Mouse (Mus musculus) natural killer cell, adult 2 months (primary cell): Measurements from ENCODE around the gene Zfp280c.

Experiments
- DNase-seq, 2 experiments: peaks; one replicate each; pipeline ENCODE4 v3.0.0; 2022; ENCODE audit warnings: low spot score in 2 of 2

Zfp280c gene

DNA sequence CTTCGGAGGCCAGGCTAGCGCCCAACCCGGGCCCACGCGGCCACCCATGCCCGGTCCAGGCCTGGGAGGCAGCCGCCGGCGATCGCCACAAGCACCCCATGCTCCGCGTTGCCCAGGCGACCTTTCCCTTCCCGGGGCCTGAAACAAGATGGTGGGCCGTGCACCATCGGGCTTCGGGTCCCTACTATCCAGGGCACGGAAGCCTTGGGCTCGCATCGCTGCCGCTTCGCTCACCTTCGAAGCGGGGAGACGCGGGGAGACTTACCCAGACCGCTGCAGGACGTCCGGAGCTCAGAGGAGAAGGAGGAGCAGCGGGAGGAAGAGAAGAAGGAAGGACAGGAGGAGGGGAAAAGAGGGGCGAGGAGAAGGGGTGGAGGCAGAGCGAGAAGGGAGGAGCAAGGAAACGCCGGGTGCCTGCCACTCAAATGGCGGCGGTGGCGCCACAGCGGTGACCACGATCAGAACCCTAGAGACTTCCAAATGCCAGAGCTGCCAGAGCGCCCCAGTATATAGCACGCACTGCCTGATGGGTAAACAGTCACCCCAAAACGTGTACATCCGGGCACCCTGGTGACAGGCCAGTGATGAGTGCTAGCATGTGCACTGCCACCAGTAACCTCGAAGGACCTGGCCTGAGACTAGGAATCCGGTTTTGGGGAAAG, at the start of gene Zfp280c:
Gene Zfp280c (minus strand): TSS at position 406 of the 662 bp plus-strand sequence.
- DNase-seq = peak; percentile 57 to 63

DNA sequence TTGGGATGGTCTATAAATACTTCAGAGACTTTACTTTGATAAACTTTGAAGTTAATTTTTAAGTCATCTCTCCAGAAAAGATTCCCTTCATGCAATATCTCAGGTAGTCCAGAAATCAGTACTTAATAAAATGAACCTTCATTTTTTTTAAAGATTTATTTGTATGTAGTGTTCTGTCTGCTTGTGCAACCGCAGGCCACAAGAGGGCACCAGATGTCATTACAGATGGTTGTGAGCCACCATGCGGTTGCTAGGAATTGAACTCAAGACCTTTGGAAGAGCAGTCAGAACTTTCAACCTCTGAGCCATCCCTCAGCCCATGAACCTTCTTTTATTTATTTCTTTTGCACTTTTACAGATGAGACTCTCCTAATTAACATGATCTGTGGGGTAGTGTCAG, 42.7 kb upstream of the Zfp280c start:
- no peak for DNase-seq

DNA sequence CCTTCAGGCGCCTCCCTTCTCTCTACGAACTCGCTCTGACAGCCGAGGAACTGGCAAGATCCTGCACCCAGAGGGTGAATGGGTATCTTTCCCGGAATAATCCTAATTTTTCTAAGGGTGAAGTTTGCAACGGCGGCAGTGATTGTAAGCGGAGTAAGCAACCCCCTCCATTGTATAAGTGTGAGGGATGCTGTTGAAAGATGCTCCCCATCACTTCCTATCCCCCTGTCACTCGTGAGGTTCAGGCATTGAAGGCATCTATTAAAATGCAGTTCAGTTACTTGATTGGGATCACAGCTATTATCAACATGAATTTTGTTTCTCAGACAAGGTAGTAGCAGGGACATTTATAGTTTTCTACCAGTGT, 29.7 kb upstream of the Zfp280c start:
- DNase-seq = no peak

DNA sequence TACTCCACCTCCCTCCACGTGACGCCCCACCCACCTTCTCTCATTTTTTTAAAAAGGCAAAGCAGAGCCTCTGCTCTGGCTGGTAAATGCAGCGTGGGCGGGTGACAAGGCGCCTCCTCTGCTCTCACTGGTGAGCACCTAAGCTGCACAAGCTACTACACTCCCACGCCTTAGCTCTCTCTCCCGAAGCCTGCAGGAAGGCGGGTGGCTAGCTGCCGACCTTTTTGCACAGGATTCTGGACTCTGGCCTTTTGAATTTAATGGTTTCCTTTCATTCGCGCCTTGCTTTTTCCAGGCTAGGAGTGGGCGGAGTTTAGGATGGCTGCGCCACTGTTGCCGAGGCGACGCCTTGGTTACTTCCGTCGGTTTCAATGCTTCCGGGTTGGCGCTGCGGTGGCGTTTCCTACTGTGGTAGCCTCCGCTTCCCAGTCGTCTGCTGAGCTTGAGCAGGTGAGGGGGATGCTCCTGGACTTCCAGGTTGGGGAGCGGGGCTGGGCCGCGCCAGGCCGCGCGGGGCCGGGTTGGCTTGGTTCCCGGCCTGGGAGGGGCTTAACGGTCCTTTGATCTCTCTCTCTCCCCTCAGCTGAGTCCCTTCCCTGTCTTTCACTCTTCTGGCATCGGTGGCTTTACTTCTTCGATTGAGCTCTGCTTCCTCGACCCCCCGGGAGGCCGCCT, 29.2 kb upstream of the Zfp280c start, which contains the start of gene Slc25a14:
Gene Slc25a14 (plus strand): TSS at position 35 of the 675 bp plus-strand sequence.
- peak; percentile 58 to 63 for DNase-seq

DNA sequence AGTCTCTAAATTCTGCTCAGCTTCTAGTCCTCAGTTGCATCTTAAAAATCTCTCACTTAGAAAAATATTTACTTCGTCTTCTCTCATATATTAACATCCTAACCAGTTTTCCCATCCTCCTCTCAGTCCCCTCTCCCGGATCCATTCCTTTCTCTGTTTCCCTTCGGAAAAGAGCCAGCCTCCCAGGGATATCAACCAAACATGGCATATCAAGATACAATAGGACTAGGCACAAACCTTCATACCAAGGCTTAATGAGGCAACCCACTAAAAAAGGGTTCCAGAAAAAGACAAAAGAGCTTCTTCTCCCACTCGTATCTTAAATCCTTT, 28.7 kb upstream of the Zfp280c start:
- no peak for DNase-seq

DNA sequence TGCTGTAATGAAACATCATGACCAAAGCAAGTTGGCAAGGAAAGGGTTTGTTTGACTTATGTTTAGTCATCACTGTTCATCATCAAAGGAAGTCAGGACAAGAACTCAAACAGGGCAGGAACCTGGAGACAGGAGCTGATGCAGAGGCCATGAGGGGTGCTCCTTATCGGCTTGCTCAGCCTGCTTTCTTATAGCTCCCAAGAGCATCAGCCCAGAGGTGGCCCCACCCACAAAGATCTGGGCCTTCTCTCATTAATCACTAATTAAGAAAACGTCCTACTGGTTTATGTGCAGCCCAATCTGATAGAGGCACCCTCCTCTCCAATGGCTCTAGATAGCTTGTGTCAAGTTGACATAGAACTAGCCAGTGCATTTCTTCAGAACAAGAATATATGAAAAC, 10.6 kb upstream of the Zfp280c start:
- no peak for DNase-seq

DNA sequence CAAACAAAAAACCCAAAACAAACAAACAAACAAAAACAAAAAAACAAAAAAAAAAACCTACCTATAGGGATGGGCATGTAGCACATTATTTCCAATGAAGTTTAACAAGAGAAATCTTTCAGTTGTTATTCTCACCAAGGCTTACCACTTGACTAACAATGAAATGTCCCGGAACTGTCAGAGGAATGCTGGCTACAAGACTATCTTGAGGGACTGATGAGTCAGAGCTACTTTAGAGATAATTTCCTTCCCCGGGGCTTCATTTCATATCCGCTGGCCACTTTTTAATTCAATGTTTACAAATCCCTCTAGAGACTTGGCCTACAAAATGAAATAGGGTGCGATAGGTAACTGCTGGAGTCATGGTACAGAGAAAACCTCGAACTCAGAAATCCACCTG, 2.6 kb upstream of the Zfp280c start:
- DNase-seq = no peak

DNA sequence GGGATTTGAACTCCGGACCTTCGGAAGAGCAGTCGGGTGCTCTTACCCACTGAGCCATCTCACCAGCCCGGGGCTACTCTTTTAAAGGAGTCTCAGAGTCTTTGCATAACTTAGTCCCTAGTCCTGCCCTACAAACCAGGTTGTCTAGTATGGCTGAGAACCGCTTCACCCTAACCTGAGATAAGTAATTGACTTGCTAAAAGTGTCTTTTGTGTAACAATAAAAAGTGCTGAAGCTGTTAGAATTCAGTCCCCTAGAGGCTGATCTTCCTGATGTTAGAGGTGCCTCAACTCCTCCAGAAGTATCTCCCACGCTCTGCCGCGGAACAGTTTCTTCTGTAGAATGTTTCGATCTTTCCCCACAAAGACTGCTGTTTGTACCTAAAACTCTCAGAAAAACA, 1.7 kb upstream of the Zfp280c start:
- no peak for DNase-seq

DNA sequence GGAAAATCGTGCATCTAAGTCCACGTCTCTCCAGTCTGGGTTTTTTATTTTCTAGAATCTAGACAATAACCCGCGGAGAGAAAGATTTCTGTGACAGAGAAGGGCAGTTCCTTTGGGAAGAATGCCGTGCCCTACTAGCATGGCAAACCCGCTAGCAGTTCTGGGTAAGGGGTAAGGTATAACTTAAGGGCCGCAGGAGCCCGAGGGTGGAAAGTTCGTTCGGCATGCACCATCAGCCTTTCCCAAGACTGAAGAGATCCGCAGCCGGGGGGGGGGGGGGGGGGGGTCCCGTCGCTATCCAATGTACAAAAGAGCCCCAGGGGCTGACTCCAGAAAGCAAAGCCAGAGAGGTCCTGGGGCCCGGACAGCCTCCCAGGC, 594 bp downstream of the Zfp280c start:
- no peak for DNase-seq

DNA sequence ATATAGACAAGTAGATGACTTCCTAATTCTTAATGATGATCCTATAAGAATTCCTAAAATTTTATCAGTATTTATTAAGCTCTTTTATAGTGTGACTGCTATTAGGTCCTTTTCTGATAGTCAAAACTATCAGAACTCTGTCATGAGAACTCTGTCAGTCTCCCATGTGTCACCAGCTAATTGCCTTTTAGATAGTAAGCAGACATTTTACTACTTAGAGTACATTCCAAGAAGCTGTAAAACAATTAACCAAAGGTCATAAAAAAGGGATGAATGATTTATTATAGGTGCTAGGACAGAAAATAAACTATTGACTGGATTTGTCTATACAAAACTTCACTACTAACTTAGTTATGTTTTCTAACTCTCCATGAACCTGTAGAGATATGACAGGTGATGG, 11.0 kb downstream of the Zfp280c start:
- DNase-seq = no peak

DNA sequence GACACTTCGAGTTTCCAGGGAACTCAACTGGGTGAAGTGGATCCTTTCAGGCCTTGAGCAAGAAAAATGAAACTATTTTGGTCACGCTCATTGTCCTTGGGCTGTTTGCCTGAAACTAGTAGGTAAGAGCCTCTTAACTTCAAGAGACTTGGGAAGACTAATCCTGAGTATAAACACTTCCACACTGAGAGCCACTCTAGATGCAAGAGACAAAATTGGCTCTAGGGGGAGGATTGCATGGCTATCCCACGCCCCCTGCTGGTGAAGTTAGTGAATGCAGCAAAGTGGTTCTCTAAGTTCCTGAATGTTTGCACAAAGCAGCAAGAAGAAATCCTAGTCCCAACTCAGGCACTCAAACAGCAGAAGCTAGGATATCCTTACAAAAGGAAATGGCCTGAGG, 62.1 kb downstream of the Zfp280c start:
- DNase-seq = peak; percentile 45 to 61

DNA sequence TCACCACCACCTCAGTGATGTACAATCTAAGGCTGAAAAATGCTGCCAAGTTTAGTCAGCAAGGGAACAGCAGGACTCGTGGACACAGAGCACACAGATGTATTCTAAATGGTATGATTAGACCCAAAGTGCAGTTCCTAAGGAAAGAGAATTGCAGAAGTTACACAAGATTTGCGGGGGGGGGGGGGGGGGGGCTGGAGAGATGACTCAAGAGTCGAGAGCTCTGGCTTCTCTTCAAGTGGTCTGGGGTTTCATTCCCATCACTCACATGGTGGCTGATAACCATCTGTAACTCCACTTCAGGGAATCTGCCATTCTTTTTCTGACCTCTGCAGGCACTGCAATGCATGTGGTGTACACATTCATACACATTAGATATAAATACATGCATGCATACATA, 67.9 kb downstream of the Zfp280c start:
- DNase-seq = no peak

DNA sequence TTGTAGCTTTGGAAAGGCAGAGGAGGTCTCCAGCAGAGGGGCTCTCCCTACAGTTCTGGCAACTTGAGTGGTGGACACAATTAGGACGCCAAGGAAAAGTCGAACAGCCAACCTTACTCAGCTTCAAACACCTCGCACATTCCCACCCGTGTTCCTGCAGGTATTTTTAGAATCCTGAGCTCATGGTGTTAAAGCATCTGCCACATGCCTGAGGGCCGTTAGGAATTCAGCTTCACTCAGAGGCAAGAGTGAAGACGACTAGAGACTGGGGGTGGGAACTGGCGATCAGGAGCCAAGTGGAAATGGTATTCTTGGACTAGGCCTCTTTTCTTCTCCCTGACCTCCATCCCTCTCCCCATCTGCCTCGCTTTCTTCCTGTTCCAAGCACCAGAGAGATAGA, 68.4 kb downstream of the Zfp280c start:
- DNase-seq = no peak

DNA sequence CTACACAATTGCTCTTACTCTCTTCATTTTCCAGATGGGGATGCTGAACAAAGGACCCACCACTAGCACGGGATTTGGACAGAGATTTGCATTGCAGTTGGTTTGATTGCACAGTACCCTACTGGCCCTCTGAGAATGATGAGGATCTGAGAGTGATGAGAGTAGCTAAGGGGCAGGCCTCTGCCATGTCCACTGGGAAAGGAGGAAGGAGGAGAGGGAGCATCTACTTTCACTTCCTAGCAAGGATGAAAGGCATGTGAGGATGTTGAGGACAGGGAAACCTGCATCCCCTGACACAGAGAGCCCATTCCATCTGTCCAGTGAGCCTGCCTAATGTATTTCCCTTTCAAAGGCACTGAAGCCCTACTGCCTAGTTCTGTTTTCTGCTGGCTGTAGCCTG, 69.0 kb downstream of the Zfp280c start:
- DNase-seq = no peak

DNA sequence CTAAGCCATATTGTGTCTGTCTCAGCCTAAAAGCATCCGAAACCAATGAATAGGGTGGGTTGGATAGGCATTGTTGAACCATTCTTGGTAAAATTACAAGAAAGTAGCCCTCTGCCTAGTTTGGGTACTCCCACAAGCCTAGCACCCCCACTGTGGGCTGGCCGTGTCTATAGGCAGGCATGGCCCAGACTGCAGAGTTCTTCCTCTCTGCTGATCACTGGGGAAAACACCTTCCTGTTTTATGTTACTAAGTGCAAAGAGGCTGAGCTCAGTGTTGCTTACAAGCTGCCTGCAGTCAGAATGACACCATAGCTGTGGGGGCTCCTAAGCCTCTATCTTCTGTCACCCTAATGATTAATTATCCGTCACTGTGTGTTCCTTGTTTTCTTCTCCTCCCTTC, 70.8 kb downstream of the Zfp280c start:
- DNase-seq = no peak

DNA sequence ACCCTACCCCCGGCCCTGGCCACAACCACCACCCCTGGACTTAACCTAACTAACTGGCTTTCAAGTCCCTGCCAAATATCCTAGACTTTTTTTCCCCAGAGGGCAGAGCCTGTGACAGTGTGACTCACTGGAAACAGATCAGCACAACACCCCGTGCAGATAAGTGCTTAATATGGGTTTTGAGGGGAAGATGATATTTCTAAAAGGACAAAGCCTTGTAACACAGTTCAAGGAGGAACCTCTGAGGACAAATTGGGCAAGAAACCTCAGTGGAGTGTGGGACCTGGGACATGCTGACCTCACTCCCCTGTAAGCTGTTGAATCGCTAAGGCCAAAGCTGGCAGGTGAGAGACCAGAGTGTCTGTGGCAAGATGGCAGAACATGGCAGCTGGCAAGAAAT, 72.7 kb downstream of the Zfp280c start:
- DNase-seq = no peak

DNA sequence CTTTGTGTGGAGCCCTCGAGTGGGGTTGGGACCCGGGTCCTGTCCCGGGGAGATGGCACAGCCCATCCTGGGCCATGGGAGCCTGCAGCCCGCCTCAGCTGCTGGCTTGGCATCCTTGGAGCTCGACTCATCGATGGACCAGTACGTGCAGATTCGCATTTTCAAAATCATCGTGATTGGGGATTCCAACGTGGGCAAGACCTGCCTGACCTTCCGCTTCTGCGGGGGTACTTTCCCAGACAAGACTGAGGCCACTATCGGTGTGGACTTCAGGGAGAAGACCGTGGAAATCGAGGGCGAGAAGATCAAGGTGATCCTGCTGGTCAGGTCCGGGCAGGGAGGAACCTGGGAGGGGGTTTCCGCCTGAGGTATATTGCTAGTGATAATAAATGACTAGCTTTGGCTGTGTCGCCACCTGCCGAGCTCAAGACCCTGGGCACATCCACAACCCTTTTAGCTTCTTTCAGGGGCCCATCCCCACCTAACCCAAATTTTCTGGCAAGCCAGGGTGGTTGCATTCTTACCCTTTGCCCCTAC, 74.7 kb downstream of the Zfp280c start:
- DNase-seq = peak in 1 of 2 experiments; percentile 0

DNA sequence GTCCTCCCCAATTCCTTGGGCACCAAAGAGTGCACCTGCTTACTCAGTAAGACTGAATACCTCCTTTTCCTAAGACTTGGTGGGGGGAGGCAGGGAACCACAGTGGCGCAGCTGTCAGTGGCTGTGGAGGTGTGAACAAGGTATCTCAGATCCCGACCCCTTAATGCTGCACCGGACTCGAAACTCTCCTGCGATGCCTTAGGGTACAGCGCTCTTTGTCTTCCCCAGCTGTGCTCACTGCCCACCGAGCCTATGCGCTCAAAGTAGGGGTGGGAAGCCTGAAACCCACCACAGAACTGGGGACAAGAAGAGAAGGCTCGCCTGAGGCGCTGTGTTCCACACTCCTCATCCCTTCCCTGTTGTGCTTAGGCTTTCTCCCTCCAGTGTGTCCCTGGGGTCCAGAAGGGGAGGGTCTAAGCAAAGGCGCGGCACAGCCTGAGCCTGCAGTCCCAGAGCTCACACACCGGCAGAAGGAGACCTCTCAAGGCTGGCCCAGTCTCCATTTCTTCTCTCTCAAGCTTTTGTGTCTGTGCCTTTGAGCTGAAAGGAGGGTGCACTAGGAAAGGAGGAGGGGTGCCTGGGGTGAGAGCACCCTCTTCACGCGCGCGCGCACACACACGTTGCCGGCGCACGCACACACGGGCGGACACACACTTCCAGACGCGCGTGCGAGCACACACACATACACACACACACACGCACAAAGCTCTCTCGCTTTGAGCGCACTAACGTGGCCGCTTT, 75.3 kb downstream of the Zfp280c start, which contains the start of gene Rab33a:
Gene Rab33a (plus strand): TSS at position 478 of the 741 bp plus-strand sequence.
- DNase-seq = peak in 1 of 2 experiments; percentile 1

DNA sequence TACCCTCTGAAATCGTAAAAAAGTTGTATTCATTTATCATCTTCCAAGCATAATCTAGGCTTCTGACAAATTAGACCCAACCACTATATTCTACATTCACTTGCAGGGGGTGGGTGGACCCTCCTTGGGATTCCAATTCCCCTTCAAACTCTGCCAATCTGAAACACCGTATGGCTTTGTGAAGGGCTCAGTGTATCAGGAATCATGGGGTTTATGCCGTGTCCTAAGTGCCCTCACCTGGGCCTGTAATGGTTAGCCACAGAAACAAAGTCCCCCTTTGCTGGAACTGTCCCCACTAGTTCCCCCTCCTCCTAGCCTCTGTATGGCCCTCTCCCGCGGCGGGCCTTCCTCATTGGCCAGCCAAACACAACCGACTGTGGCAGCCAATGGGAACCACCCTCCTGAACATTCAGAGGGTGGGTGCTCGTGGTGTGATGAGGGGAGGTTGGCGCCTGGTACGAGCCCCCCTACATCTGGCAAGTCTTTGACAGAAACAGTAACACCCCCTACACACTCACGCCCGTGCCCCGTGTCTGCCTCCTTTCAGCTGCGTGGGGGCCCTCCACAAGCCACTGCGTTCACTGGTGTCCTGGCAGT, 76.0 kb downstream of the Zfp280c start:
- no peak for DNase-seq

DNA sequence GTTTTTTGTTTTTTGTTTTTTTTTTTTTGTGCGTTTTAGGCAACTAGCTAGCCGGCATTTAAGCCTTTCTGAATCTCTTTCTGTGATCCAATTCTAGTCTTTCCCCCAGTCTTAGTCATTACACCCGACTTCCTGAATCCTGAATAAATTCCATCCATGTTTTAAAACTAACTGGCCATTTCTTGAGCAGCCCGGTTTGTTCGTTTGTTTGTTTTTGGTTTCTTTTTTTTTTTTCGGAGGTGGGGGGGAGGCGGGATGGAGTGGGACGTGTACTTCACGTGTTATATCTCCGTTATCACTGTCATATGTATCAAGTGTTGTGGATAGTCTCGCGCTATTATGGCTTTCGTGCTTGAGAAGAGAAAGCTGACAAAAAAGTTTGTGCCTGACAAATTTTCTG, 80.5 kb downstream of the Zfp280c start:
- DNase-seq = peak in 1 of 2 experiments; percentile 3

DNA sequence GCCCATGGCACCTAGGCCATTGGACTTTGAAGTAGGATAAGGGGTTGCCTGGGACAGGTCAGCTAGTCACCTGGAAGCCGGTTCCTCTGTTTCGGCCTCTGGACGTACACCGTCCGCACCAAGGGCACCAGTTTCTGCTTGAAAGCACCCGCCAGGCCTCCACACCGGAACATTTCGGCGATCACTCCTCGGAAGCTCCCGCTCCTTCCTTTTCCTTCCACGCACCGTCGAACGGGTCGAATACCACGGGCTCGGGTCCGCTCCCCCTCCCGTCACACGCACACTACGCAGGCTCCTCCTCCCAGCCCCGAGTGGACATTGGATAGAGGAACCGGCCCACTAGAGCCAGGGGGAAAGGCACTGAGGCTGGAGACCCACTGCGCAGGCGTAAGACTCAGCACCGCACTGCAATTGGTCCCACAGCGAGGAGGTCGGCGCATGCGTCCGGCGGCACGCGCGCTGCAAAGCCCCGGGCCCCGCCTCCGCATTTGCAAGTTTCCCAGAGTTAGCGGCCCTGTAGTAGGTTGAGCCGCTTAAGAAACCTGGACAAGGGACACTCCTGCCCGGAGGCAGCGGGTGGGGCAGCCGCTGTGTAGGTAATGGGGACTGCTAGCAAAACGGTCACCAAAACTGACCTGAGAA, 81.0 kb downstream of the Zfp280c start, which contains the start of gene Aifm1:
Gene Aifm1 (minus strand): TSS at position 398 of the 642 bp plus-strand sequence.
- DNase-seq = peak; percentile 84 to 89

DNA sequence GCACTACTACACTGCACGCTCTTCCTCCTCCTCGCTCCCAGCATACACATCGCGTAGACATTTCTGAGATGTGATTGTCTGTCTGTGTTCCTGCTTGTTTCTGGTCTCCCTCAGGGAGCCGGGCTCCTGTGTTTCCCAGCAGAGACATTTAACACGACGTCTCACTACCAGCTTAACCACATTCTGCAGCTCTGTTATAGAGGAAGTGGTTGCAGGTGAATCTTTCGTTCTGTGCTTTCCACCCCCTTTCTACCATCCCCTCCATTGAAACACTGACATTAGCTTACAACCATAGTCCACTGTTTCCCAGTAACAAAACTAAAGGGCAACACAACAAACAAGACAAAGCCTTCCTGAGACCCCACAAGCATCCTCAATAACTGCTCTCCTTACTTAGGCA, 100.5 kb downstream of the Zfp280c start:
- DNase-seq = no peak
